Mouse (Mus musculus) cerebellum, postnatal 36 days (tissue): ENCODE measurements around the gene Ttll5.
A peak's percentile ranks its signal among the peaks of the same experiment; 100 is the strongest.

Experiments
- DNase-seq, 2 experiments: peaks; one replicate each; pipeline ENCODE4 v3.0.0; 2021 to 2022; ENCODE audit warnings: mixed read lengths in 2 of 2

Ttll5 gene

DNA sequence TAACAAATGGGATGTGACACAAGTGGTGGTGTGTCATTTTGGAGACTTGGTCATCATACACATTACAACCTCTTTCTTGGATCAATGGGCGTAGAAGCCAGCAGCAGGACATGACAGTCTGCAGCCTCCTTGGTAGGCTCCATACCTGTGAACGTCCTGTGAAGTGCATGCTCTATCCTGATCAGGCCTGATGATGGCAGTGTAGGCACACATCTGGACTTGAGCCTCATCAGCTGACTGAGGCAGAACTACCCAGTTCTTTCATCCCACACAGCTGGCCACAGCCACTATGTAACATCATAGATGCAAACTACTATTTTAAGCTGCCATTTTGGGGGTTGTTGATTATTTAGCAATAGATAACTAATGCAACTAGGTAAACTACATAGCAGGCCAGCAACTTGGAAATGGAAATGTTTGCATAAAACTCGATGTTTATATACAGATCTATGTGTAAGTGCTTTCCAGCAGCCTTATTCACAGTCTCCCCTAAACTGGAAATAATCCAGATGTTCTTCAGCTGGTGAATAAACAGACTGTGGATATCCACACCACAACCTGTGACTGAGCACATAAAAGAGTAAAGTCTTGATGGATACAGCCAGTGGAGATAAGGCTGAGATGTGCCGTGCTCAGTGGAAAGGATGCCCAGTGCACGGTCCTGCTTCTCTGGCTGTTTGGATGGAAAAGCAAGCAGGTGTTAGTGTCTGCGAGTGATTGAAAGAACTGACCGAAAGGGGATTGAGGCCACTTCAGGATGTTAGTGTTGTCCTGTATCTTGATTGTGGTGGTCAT is 23.9 kb downstream of the Ttll5 start:
- peak; percentile 22 to 24 for DNase-seq

GRCm38 (mm10) chr12:85850661-85851060 is 26.2 kb downstream of the Ttll5 start:
- DNase-seq: no peak

DNA sequence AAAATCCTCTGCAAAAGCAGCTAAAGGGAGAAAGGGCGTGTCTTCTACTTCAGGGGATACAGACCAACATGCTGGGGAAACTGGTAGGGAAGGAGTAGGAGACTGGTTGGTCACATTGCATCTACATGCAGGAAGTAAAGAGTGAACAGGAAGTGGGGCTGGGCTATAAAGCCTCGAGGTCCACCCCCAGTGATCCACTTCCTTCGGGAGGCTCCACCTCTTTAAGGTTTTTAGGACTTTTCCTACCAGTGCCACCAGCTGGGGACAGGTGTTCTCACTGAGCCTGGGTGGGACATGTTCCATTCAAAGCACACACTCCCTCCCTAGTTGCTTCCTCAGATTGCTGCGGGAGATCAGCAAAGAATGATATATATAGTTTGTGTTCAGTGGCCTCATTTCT is 29.4 kb downstream of the Ttll5 start:
- DNase-seq: no peak

- no peak for DNase-seq
Observed at GRCm38 (mm10) chr12:85854271-85854670, 29.8 kb downstream of the Ttll5 start.

- DNase-seq: no peak
Observed at GRCm38 (mm10) chr12:85857300-85857699, 32.8 kb downstream of the Ttll5 start.

GRCm38 (mm10) chr12:85859111-85859510 is 34.7 kb downstream of the Ttll5 start:
- DNase-seq: no peak

DNA sequence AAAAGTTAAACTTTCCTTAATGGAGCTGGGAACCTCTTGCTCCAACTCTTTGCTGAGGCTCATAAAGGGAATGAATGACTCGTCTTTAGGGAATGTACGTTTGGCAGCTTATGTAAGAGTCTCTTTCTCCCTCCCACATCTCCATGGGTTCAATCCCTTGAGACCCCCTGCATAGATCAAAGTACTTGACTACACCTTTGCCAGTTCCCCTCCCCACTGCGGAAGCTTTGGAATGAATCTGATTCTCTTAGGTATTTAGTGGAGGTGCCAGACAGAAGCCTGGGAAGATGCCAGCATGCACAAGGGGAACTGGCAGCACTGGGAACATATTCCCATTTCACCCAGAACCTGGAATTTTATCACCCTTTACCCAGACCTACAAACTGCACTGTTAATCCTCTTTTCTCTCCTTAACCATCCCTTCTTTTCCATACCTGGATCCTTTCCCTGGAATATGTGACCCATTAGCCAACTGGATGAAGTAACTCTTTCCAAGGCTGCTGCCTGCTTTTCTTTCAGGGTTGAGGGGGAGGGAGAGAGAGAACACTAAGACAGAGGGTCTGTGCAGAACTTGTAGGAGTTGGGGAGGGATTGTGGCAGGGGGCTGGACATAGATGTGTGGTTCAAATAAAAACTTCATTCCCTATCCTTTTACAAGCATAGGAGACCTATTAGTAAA is 35.2 kb downstream of the Ttll5 start:
- peak; percentile 24 to 27 for DNase-seq

- DNase-seq: peak; percentile 23 to 33
Observed at GRCm38 (mm10) chr12:85862514-85862913, 38.1 kb downstream of the Ttll5 start.

GRCm38 (mm10) chr12:85865526-85865925 is 41.1 kb downstream of the Ttll5 start:
- DNase-seq: no peak

DNA sequence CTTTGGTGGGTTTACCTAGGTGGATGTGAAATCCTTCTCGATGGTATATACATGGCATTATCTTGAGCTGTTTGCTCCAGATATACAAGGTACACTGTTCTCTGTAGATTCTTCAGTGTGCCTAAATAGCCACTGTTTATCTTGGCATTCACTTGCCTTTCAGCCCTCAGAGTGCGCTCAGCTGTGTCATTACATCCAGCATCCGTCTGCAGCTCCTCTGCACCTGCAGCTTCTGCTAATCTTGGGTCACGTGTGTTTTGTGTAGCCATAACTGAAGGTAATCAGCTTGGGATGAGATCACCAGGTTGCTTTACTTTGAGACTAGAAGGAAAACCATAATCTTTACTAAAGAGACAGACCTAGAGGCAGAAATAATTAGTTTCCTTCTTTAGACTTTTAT is 42.2 kb downstream of the Ttll5 start:
- DNase-seq: no peak

DNA sequence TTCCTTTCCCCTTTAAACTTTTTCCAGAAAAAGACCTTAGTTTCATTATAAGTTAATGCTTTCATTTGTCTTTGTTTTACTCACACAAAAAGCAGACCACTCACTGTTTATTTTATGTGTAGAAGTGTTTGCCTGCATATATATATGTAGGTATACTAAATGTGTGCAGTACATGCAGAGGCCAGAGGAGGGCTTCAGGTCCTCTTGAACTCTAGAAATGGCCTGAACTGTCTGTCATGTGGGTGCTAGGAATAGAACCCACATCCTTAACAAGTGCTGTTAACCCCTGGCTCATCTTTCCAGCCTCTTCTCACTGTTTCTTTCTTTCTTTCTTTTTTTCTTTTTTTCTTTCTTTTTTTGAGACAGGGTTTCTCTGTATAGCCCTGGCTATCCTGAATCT is 42.7 kb downstream of the Ttll5 start:
- DNase-seq: no peak

DNA sequence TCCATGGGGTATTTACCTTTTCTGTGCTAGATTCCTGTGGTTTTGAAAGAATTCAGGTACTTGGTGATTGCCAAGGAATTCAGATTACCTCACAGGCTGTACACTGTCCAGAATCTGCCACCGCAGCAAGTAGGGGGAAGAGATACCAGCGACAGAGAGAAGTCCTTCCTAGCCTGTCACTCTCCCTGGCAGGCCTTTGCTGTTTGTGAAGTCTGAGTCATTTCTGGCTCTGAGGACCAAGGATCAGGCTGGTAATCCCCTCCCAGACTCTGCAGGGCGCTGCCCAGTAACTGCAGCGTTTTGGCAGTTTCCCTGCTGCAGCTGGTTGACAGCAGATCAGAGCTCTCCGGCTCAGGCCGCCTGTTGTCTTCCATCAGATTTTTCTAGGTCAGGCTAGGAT is 45.0 kb downstream of the Ttll5 start:
- DNase-seq: peak; percentile 72 to 73

DNA sequence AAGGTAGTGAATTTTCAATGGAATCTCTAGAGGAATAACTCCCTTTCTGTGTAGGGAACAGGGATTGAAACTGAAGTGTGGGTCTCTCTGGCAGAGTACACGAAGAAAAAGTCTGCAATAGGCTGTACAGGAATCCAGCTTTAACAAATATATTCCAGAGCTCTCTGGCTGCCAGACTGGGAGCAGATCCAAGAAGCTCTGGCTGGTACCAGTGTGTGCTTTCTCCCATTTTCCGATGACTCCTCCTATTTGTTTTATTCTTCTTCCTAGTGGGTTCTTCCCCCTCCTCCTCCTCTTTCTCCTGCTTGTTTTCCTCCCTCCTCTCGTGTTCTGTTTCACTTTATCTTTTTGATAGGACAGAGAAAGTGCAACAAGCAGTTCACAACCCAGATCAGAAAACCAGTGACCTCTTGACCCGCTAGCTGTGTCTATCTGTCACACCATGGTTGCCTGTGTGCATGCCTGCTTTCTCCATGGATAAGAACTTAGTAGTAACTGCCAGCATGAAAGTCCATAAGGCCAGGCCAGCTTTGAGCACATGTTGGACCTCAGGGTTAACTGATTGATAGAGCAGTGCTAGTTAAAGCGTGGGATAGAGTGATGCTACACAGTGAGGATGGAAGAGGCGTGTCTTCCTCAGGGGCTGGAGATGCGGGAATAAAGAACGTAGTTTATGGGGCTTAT is 55.3 kb downstream of the Ttll5 start:
- no peak for DNase-seq

DNA sequence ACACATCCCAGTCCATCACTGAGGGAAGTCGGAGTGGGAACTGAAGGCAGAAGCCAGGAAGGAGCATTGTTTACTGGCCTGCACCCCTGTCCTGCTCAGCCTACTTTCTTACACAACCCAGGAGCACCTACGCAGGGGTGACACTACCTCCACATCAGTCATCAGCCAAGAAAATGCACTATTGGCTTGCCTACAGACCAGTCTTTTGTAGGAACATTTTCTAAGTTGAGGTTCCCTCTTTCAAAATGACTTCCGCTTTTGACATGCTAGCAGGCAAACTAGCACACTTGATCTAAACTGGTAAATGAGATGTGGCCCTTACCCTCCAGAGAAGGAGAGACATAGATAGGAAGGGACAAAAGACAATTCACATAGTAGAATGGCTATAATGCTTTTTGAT is 60.6 kb downstream of the Ttll5 start:
- no peak for DNase-seq

DNA sequence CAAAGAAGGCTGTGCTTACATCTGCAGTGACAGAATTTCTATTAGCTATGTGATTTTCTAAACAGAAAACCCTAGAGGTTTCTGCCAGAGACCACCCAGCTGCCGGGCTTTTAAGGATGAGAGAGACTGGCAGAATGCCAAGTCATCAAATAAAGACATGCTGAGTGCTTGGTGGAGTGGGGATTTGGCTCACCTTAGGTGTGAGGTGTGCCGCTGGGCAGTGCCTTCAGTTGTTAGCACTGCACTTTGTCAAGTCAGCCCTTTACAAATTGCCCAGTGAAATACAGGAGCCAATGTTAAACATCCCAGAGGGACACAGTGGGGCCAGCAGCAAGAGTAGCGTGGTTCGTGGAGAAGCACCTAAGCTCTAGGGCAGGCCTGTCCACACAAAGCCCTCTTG is 65.6 kb downstream of the Ttll5 start:
- DNase-seq: no peak

GRCm38 (mm10) chr12:85903986-85904385 is 79.5 kb downstream of the Ttll5 start:
- DNase-seq: no peak

GRCm38 (mm10) chr12:85905666-85906065 is 81.2 kb downstream of the Ttll5 start:
- DNase-seq: no peak

GRCm38 (mm10) chr12:85907896-85908295 is 83.4 kb downstream of the Ttll5 start:
- DNase-seq: no peak

GRCm38 (mm10) chr12:85910811-85911210 is 86.4 kb downstream of the Ttll5 start:
- DNase-seq: no peak

DNA sequence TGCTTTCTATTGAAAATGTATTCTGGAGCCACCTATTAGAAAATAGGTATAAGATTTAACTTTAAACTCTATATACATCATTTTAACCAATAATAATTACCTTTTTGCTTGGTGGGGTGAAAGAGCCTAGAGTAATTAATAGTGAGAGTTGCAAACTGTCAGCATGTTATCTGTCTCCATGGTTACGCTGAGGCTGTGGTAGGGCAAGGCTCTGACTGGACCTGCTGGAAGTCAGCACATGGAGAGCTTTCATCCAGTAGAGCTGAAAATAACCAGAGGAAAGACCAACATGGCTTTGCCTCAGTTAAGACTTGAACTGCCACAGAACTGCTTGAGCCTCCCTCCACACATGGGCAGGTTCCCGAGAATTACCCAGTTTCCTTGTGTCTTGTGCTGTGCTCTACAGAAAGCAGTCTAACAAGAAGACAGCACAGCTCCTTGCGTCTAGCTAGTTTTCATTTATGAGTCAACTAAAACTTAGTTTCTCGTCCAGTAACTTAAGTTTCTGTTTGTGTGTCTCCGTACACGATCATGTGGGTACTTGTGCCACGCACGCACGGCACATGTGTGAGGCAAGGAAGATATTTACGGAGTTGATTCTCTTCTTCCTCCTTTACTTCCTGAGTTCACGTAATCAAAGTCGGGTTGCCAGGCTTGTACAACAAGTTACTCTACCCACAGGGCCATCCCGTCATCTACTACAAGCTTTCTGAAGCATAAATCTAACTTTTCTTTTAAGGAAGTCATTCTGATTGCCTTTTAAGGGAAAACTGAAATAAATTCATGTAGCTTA is 88.4 kb downstream of the Ttll5 start:
- no peak for DNase-seq

GRCm38 (mm10) chr12:85926897-85927296 is 102.4 kb downstream of the Ttll5 start:
- DNase-seq: no peak

DNA sequence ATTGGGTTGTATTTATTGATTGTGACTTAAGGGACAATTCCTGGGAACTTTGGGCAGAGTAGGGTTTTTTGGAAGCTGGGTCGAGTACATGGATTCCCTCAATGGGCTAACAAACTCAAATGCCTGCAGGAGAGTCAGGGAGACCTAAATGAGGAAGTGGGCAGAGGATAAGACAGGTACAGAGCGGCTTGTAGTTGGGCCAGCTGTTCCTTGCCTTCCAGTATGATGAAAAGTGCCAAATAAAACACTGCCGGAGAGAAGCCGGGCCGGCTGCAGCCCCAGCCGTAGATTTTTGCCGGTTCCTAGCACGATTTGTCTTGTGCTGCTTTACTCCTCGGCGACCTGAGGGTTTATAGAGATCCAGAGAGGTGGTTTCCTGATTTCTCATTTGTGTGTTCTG is 104.1 kb downstream of the Ttll5 start:
- no peak for DNase-seq

GRCm38 (mm10) chr12:85929711-85930110 is 105.3 kb downstream of the Ttll5 start:
- no peak for DNase-seq
